Mouse (Mus musculus) bone marrow, adult 2 months (tissue): ENCODE measurements around the gene Rab4a.

Experiments used
- CTCF ChIP-seq: fragments of 200-500 bp; IDR thresholded peaks from 2 replicates; pipeline ENCODE4 v1.5.1; 2011; ENCODE audit warnings: low read length, control low read depth; ENCODE audit not compliant: control insufficient read depth, insufficient read depth
- POLR2A ChIP-seq: fragments of 200-500 bp; IDR thresholded peaks from 2 replicates; pipeline ENCODE4 v1.6.1; 2011; ENCODE audit warnings: low read depth, mild to moderate bottlenecking, control low read depth, low read length, borderline replicate concordance; ENCODE audit not compliant: control insufficient read depth

DNA sequence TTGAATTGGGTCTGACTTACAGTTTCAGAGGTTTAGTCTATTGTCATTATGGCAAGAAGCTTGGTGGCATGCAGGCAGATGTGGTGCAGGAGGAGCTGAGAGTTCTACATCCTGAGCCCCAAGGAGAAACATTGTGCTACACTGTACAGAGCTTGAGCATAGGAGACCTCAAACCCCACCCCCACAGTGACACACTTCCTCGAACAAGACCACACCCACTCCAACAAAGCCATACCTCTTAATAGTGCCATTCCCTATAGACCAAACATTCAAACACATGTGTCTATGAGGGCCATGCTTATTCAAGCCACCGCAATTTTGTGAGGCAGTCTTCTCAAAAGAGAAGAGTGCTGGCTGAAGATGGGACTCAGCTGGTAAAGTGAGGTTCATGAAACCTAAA, 4.2 kb upstream of the Rab4a start:
- no peak for TF ChIP-seq POLR2A
- no peak for TF ChIP-seq CTCF
